ENCODE assay signal across 8 mouse cellular contexts in the genomic region with DNA sequence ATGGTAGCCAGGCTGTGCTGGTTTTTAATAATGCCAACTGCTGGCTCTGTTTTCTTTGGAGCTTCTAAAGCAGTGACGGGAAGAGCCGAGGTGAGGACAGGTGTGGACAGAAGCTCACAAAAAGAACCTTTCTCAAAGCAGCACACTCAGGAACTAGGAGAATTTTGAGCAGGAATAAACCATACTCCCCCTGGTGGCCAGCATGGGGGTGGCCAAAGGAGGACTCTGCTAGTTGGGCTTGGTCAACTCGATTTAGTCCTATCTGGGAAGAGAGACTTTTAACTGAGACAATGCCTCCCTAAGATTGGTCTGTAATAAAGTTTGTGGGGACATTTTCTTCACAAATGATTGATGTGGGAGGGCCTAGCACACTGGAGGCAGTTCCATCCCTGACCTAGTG. TPM values are rescaled to one million over a fixed set of nuclear protein-coding genes. Genes with fewer than 3 reads are reported as not detected.
A peak's percentile ranks its signal among the peaks of the same experiment; 100 is the strongest.
DNase-seq lines count a peak whose midpoint lies in the region; ATAC-seq and TF ChIP-seq lines count a peak whose summit lies in the region.

No protein-coding gene starts in this region.

- no peak overlapping the region for H3K27ac ChIP-seq in midbrain, embryonic 10.5 days (replicated peaks)
- no peak overlapping the region for H3K27ac ChIP-seq in midbrain, embryonic 11.5 days (ENCODE audit: low read depth, low read length)
- no peak overlapping the region for H3K27ac ChIP-seq in hindbrain, postnatal 0 days
- H3K27ac ChIP-seq in liver, embryonic 13.5 days: no peak overlapping the region

- H3K4me2 ChIP-seq in midbrain, embryonic 11.5 days: no peak overlapping the region
- H3K4me2 ChIP-seq in hindbrain, postnatal 0 days (ENCODE audit: low read depth, low read length): no peak overlapping the region; the same call in 1 of the 2 replicates
- H3K4me2 ChIP-seq in liver, embryonic 13.5 days: no peak overlapping the region

- peak; percentile 79 for TF ChIP-seq CTCF in hindbrain, postnatal 0 days (IDR thresholded peaks at IDR 0.05; ENCODE audit: low read depth)

- H3K9ac ChIP-seq in midbrain, embryonic 11.5 days (ENCODE audit: low read length): no peak overlapping the region
- no peak overlapping the region for H3K9ac ChIP-seq in hindbrain, postnatal 0 days (replicated peaks; ENCODE audit: low read length)
- H3K9ac ChIP-seq in liver, embryonic 13.5 days: no peak overlapping the region

- ATAC-seq in midbrain, embryonic 11.5 days (ENCODE audit: low FRiP score): no peak
- ATAC-seq in hindbrain, postnatal 0 days: no peak
- ATAC-seq in liver, embryonic 13.5 days (ENCODE audit: low read depth): no peak

- no peaks in the 10 kb centered on the region for H3K27me3 ChIP-seq in midbrain, embryonic 10.5 days (ENCODE audit: low read depth, poor library complexity, severe bottlenecking)
- H3K27me3 ChIP-seq in midbrain, embryonic 11.5 days (ENCODE audit: control insufficient read depth, insufficient read depth, low read length): no peaks in the 10 kb centered on the region
- H3K27me3 ChIP-seq in hindbrain, postnatal 0 days (ENCODE audit: insufficient read depth, low read length): no peaks in the 10 kb centered on the region
- H3K27me3 ChIP-seq in liver, embryonic 13.5 days: no peaks in the 10 kb centered on the region

- 0 out of 2 replicates have a peak, but pooled peaks cover 3% of the 10 kb centered on the region for H3K36me3 ChIP-seq in midbrain, embryonic 10.5 days
- no peaks in the 10 kb centered on the region for H3K36me3 ChIP-seq in midbrain, embryonic 11.5 days (ENCODE audit: control insufficient read depth, insufficient read depth, low read length)
- H3K36me3 ChIP-seq in hindbrain, postnatal 0 days (ENCODE audit: insufficient read depth, low read length): no peaks in the 10 kb centered on the region
- peaks cover 3% of the 10 kb centered on the region for H3K36me3 ChIP-seq in liver, embryonic 13.5 days

- WGBS in midbrain, embryonic 10.5 days: 59% methylated on average over 3 of the region's 3 CpGs
- 55% methylated on average over 3 of the region's 3 CpGs for WGBS in midbrain, embryonic 11.5 days
- 53% methylated on average over 3 of the region's 3 CpGs for WGBS in hindbrain, postnatal 0 days
- 30% methylated on average over 3 of the region's 3 CpGs for WGBS in liver, embryonic 13.5 days (ENCODE audit: insufficient replicate concordance)

- no peak overlapping the region for H3K4me3 ChIP-seq in midbrain, embryonic 10.5 days
- no peak overlapping the region for H3K4me3 ChIP-seq in midbrain, embryonic 11.5 days (ENCODE audit: low read depth, low read length)
- no peak overlapping the region for H3K4me3 ChIP-seq in hindbrain, postnatal 0 days (ENCODE audit: low read length)
- H3K4me3 ChIP-seq in liver, embryonic 13.5 days (replicated peaks): no peak overlapping the region

- DNase-seq in midbrain, embryonic 10.5 days (ENCODE audit: low spot score): peak; percentile 45
- DNase-seq in midbrain, embryonic 11.5 days (ENCODE audit: low spot score, missing footprints): no peak
- peak; percentile 73 for DNase-seq in adrenal gland, adult 2 months
- peak; percentile 47 for DNase-seq in embryo, embryonic 9.5 days (ENCODE audit: extremely low spot score)
- DNase-seq in hindbrain, postnatal 0 days (ENCODE audit: low spot score): peak; percentile 72
- DNase-seq in liver, embryonic 13.5 days: peak; percentile 57
- DNase-seq in right cerebral cortex, adult 18-20 months: peak; percentile 62
- peak; percentile 50 to 76 for DNase-seq in urinary bladder, postnatal 4 days (ENCODE audit: low spot score in 2 of 2)

- peaks cover 27% of the 10 kb centered on the region for H3K4me1 ChIP-seq in midbrain, embryonic 10.5 days
- H3K4me1 ChIP-seq in midbrain, embryonic 11.5 days (ENCODE audit: control insufficient read depth, insufficient read depth, low read length): peaks cover 12% of the 10 kb centered on the region
- H3K4me1 ChIP-seq in hindbrain, postnatal 0 days (ENCODE audit: insufficient read depth, low read length): peaks cover 22% of the 10 kb centered on the region
- H3K4me1 ChIP-seq in liver, embryonic 13.5 days (replicated peaks): peaks cover 60% of the 10 kb centered on the region

- no peaks in the 10 kb centered on the region for H3K9me3 ChIP-seq in midbrain, embryonic 10.5 days (replicated peaks)
- H3K9me3 ChIP-seq in midbrain, embryonic 11.5 days (ENCODE audit: control insufficient read depth, low read length): no peaks in the 10 kb centered on the region
- H3K9me3 ChIP-seq in hindbrain, postnatal 0 days (ENCODE audit: low read length): no peaks in the 10 kb centered on the region
- H3K9me3 ChIP-seq in liver, embryonic 13.5 days (replicated peaks): no peaks in the 10 kb centered on the region

RNA-seq across cellular contexts. Expression of a gene that starts 1.6 kb away (rescaled TPM):
- polyA plus RNA-seq in midbrain, embryonic 10.5 days (2016; fragmentation: Nextera tagmentation; extraction: Ambion mirVana): 22.2 and 29.7 TPM in 2 replicates
- 41.2 and 44.1 TPM in 2 replicates for polyA plus RNA-seq in midbrain, embryonic 11.5 days (2014; fragmentation: Nextera tagmentation; extraction: Ambion mirVana)
- total RNA-seq in adrenal gland, adult 2 months (2021): 10 to 100 TPM; 69.8 to 79.9 TPM
- 20.2 and 20.5 TPM in 2 replicates for polyA plus RNA-seq in adrenal gland, adult 2 months (2012; rRNA removed)
- 124 and 127 TPM in 2 replicates for total RNA-seq in hindbrain, postnatal 0 days (2014; rRNA removed)
- polyA plus RNA-seq in hindbrain, postnatal 0 days (2015; fragmentation: Nextera tagmentation; extraction: Ambion mirVana): 66.4 and 70.4 TPM in 2 replicates
- polyA plus RNA-seq in liver, embryonic 13.5 days (2015; fragmentation: Nextera tagmentation; extraction: Ambion mirVana): 21.6 and 28.3 TPM in 2 replicates

RNA-seq across cellular contexts. Expression of a gene that starts 51.0 kb away (rescaled TPM):
- 13.9 and 16.7 TPM in 2 replicates for polyA plus RNA-seq in midbrain, embryonic 10.5 days (2016; fragmentation: Nextera tagmentation; extraction: Ambion mirVana)
- 8.7 and 9.9 TPM in 2 replicates for polyA plus RNA-seq in midbrain, embryonic 11.5 days (2014; fragmentation: Nextera tagmentation; extraction: Ambion mirVana)
- 1 to 10 TPM; 6.4 to 8.0 TPM for total RNA-seq in adrenal gland, adult 2 months (2021)
- polyA plus RNA-seq in adrenal gland, adult 2 months (2012; rRNA removed): 2.3 TPM in 2 replicates
- total RNA-seq in hindbrain, postnatal 0 days (2014; rRNA removed): 2.5 and 3.8 TPM in 2 replicates
- 5.0 and 5.4 TPM in 2 replicates for polyA plus RNA-seq in hindbrain, postnatal 0 days (2015; fragmentation: Nextera tagmentation; extraction: Ambion mirVana)
- polyA plus RNA-seq in liver, embryonic 13.5 days (2015; fragmentation: Nextera tagmentation; extraction: Ambion mirVana): 1.6 and 1.8 TPM in 2 replicates

RNA-seq across cellular contexts. Expression of a gene that starts 56.7 kb away (rescaled TPM):
- polyA plus RNA-seq in midbrain, embryonic 10.5 days (2016; fragmentation: Nextera tagmentation; extraction: Ambion mirVana): 0.23 and 0.29 TPM in 2 replicates
- 0.55 and 0.92 TPM in 2 replicates for polyA plus RNA-seq in midbrain, embryonic 11.5 days (2014; fragmentation: Nextera tagmentation; extraction: Ambion mirVana)
- total RNA-seq in adrenal gland, adult 2 months (2021): 1 to 10 TPM in 1 of 2 experiments, under 1 TPM in 1; 0.43 to 1.0 TPM
- polyA plus RNA-seq in adrenal gland, adult 2 months (2012; rRNA removed): 0.71 and 0.83 TPM in 2 replicates
- 50.2 and 53.9 TPM in 2 replicates for total RNA-seq in hindbrain, postnatal 0 days (2014; rRNA removed)
- 44.9 and 45.2 TPM in 2 replicates for polyA plus RNA-seq in hindbrain, postnatal 0 days (2015; fragmentation: Nextera tagmentation; extraction: Ambion mirVana)
- not detected in 2 replicates for polyA plus RNA-seq in liver, embryonic 13.5 days (2015; fragmentation: Nextera tagmentation; extraction: Ambion mirVana)

Comparison
In these comparisons a context has a peak if more than half of its experiments do, and no peak if none do; other contexts are left out.
1. RNA of a gene that starts 56.7 kb away (polyA plus RNA-seq): 44.9 to 45.2 TPM in hindbrain, postnatal 0 days; 0.55 to 0.92 TPM in midbrain, embryonic 11.5 days, 0.71 to 0.83 TPM in adrenal gland, adult 2 months, 0.23 to 0.29 TPM in midbrain, embryonic 10.5 days and not detected in liver, embryonic 13.5 days; every median in the first group is over 10 times any median in the second.